Mouse (Mus musculus) bone marrow, adult 2 months (tissue): ENCODE data around the gene Syn3.
A peak's percentile ranks its signal among the peaks of the same experiment; 100 is the strongest.

Experiments
- CTCF ChIP-seq: fragments of 200-500 bp; IDR thresholded peaks from 2 replicates; pipeline ENCODE4 v1.5.1; 2011; ENCODE audit warnings: low read length, control low read depth; ENCODE audit not compliant: control insufficient read depth, insufficient read depth
- POLR2A ChIP-seq: fragments of 200-500 bp; IDR thresholded peaks from 2 replicates; pipeline ENCODE4 v1.6.1; 2011; ENCODE audit warnings: low read depth, mild to moderate bottlenecking, control low read depth, low read length, borderline replicate concordance; ENCODE audit not compliant: control insufficient read depth

- TF ChIP-seq POLR2A (no peak), CTCF (peak; percentile 13; the same call in 1 of the 2 replicates)
Observed at GRCm38 (mm10) chr10:86056297-86056903, 442.3 kb downstream of the Syn3 start.
